Mouse (Mus musculus): ENCODE measurements around the gene H2afx. TPM values are rescaled to one million over a fixed set of nuclear protein-coding genes. Genes with fewer than 3 reads are reported as not detected.

Gene H2afx
- polyA plus RNA-seq, 1 experiment from 2014 or later = 93.6 TPM

DNA sequence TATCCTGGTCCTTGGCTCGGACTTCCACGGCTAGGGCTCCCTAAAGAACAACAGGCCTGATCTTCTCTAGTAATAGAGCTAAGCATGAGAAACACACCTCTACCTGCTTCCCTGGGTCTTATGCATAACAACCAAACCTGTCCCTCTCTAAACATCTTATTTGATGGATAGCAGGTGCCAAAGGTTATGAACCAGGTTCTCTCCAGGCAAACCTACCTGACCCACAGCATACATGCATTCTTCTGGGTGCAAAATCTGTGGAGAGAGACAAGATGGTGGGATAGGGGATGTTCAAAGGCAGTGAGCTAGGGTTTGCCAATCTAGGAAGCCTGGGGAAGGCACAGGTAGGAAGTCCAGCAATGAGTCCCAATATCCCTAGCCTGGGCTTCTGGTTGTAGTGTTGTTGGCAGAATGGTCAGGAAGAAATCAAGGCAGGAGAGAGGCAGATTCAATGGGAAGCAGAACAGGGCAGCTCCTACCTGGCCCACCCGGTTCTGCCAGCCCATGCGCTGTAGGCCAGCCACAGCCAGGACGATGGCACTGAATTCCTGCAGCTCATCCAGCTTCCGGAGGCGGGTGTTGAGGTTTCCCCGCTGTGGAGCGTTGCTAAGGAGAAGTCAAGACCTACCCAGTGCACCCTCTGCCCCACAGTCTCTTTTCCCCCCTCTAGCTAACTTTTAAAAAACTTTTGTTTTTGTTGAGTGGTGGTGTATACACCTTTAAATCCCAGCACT is 3.1 kb downstream of the H2afx start:
- peak overlapping the region; percentile 35; the same call in 1 of the 2 replicates for H3K27ac ChIP-seq (replicated peaks)
- H3K9ac ChIP-seq (ENCODE audit: low read length) = peak overlapping the region; percentile 8; the same call in 1 of the 2 replicates
- DNase-seq (ENCODE audit: low spot score) (no peak), ATAC-seq (ENCODE audit: low FRiP score, low TSS enrichment) (no peak)
- no peaks in the 10 kb centered on the region for H3K9me3 ChIP-seq (ENCODE audit: control insufficient read depth, low read length)
- H3K4me3 ChIP-seq (ENCODE audit: low read depth, low read length) = no peak overlapping the region
- H3K36me3 ChIP-seq (ENCODE audit: control insufficient read depth, insufficient read depth, low read length) = peaks cover 21% of the 10 kb centered on the region; the same call in 1 of the 2 replicates
- peak overlapping the region; percentile 94; the same call in 1 of the 2 replicates for H3K4me2 ChIP-seq (replicated peaks; ENCODE audit: low read depth)
- TF ChIP-seq CTCF (IDR thresholded peaks at IDR 0.05; ENCODE audit: low read depth) (no peak), EP300 (optimal IDR thresholded peaks at IDR 0.05) (no peak)
- WGBS = 59% methylated on average over 9 of the region's 9 CpGs
- H3K4me1 ChIP-seq (replicated peaks; ENCODE audit: control insufficient read depth, insufficient read depth) = 0 out of 2 replicates have a peak, but pooled peaks cover 2% of the 10 kb centered on the region
- H3K27me3 ChIP-seq (ENCODE audit: control insufficient read depth, insufficient read depth, low read length) = no peaks in the 10 kb centered on the region

DNA sequence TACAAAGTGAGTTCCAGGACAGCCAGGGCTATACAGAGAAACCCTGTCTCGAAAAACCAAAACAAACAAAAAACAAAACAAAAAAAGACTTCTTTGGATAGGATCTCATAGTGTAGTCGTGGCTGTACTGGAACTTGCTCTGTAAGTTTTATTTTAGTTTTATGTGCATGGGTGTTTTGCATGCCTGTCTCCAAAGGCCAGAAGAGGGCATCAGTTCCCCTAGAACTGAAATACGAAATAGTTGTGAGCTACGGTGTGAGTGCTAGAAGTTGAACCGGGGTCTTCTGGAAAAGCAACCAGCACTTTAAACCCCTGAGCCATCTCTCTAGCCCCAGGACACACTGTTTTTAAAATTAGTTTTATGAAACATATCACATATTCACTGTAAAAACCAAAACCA is 4.1 kb downstream of the H2afx start:
- Histone ChIP-seq H3K36me3 (ENCODE audit: control insufficient read depth, insufficient read depth, low read length) (peaks cover 11% of the 10 kb centered on the region; the same call in 1 of the 2 replicates), H3K9me3 (ENCODE audit: control insufficient read depth, low read length) (no peaks in the 10 kb centered on the region), H3K4me2 (replicated peaks; ENCODE audit: low read depth) (no peak overlapping the region), H3K27me3 (ENCODE audit: control insufficient read depth, insufficient read depth, low read length) (no peaks in the 10 kb centered on the region), H3K4me1 (replicated peaks; ENCODE audit: control insufficient read depth, insufficient read depth) (0 out of 2 replicates have a peak, but pooled peaks cover 2% of the 10 kb centered on the region), H3K9ac (ENCODE audit: low read length) (no peak overlapping the region), H3K4me3 (ENCODE audit: low read depth, low read length) (no peak overlapping the region), H3K27ac (replicated peaks) (no peak overlapping the region)
- no peak for DNase-seq (ENCODE audit: low spot score)
- ATAC-seq (ENCODE audit: low FRiP score, low TSS enrichment) = no peak
- 76% methylated on average over 5 of the region's 5 CpGs for WGBS
- TF ChIP-seq CTCF (IDR thresholded peaks at IDR 0.05; ENCODE audit: low read depth) = peak; percentile 40
- TF ChIP-seq EP300 (optimal IDR thresholded peaks at IDR 0.05) = no peak

- WGBS = 90% methylated on average over 5 of the region's 5 CpGs
- TF ChIP-seq CTCF (IDR thresholded peaks at IDR 0.05; ENCODE audit: low read depth) = no peak
- no peak for TF ChIP-seq EP300 (optimal IDR thresholded peaks at IDR 0.05)
- Histone ChIP-seq H3K27me3 (ENCODE audit: control insufficient read depth, insufficient read depth, low read length) (no peaks in the 10 kb centered on the region), H3K36me3 (ENCODE audit: control insufficient read depth, insufficient read depth, low read length) (peaks cover 11% of the 10 kb centered on the region; the same call in 1 of the 2 replicates), H3K4me1 (replicated peaks; ENCODE audit: control insufficient read depth, insufficient read depth) (0 out of 2 replicates have a peak, but pooled peaks cover 2% of the 10 kb centered on the region), H3K9me3 (ENCODE audit: control insufficient read depth, low read length) (no peaks in the 10 kb centered on the region), H3K4me2 (replicated peaks; ENCODE audit: low read depth) (no peak overlapping the region), H3K27ac (replicated peaks) (no peak overlapping the region), H3K9ac (ENCODE audit: low read length) (no peak overlapping the region), H3K4me3 (ENCODE audit: low read depth, low read length) (no peak overlapping the region)
- no peak for DNase-seq (ENCODE audit: low spot score)
- ATAC-seq (ENCODE audit: low FRiP score, low TSS enrichment) = no peak
These were observed 7.0 kb downstream of the H2afx start for GRCm38 (mm10) chr9:44341487-44341886.

- peak overlapping the region; percentile 27; the same call in 1 of the 2 replicates for H3K9ac ChIP-seq (ENCODE audit: low read length)
- 73% methylated on average over 3 of the region's 3 CpGs for WGBS
- ATAC-seq (ENCODE audit: low FRiP score, low TSS enrichment) = no peak
- H3K27ac ChIP-seq (replicated peaks) = peak overlapping the region; percentile 98
- H3K4me3 ChIP-seq (ENCODE audit: low read depth, low read length) = no peak overlapping the region
- H3K4me2 ChIP-seq (replicated peaks; ENCODE audit: low read depth) = no peak overlapping the region
- peaks cover 11% of the 10 kb centered on the region; the same call in 1 of the 2 replicates for H3K36me3 ChIP-seq (ENCODE audit: control insufficient read depth, insufficient read depth, low read length)
- no peaks in the 10 kb centered on the region for H3K27me3 ChIP-seq (ENCODE audit: control insufficient read depth, insufficient read depth, low read length)
- TF ChIP-seq EP300 (optimal IDR thresholded peaks at IDR 0.05) (no peak), CTCF (IDR thresholded peaks at IDR 0.05; ENCODE audit: low read depth) (no peak)
- 0 out of 2 replicates have a peak, but pooled peaks cover 2% of the 10 kb centered on the region for H3K4me1 ChIP-seq (replicated peaks; ENCODE audit: control insufficient read depth, insufficient read depth)
- DNase-seq (ENCODE audit: low spot score) = no peak
- no peaks in the 10 kb centered on the region for H3K9me3 ChIP-seq (ENCODE audit: control insufficient read depth, low read length)
These were observed 7.7 kb downstream of the H2afx start for GRCm38 (mm10) chr9:44342173-44342572.

GRCm38 (mm10) chr9:44342605-44343004 is 8.1 kb downstream of the H2afx start:
- H3K9ac ChIP-seq (ENCODE audit: low read length) = no peak overlapping the region

DNA sequence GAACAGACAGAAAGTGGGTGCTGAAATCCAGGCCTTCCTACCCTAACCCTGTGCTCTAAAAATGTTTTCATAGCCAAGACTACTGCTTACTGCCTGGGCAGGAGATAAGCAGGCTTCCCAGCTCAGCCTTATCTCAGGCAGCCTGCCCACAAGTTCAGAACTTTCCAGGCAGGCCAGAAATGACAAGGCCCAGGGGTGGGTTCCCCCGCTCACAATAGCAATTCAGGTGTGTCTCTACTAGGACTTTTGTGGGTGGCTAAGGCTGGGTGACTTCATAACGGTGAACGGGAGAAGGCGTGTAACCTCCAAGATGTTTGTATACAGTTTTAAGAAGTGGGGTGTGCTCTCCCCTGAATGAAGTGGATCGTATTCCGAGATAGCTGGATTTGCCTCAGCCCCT is 8.8 kb downstream of the H2afx start:
- Histone ChIP-seq H3K9ac (ENCODE audit: low read length) (peak overlapping the region; percentile 86), H3K4me1 (replicated peaks; ENCODE audit: control insufficient read depth, insufficient read depth) (0 out of 2 replicates have a peak, but pooled peaks cover 2% of the 10 kb centered on the region), H3K36me3 (ENCODE audit: control insufficient read depth, insufficient read depth, low read length) (peaks cover 12% of the 10 kb centered on the region), H3K27me3 (ENCODE audit: control insufficient read depth, insufficient read depth, low read length) (no peaks in the 10 kb centered on the region), H3K27ac (replicated peaks) (peak overlapping the region; percentile 98), H3K9me3 (ENCODE audit: control insufficient read depth, low read length) (no peaks in the 10 kb centered on the region), H3K4me2 (replicated peaks; ENCODE audit: low read depth) (peak overlapping the region; percentile 80), H3K4me3 (ENCODE audit: low read depth, low read length) (peak overlapping the region; percentile 83)
- 3% methylated on average over 6 of the region's 6 CpGs for WGBS
- ATAC-seq (ENCODE audit: low FRiP score, low TSS enrichment) (peak; percentile 21), DNase-seq (ENCODE audit: low spot score) (peak; percentile 63)
- TF ChIP-seq CTCF (IDR thresholded peaks at IDR 0.05; ENCODE audit: low read depth) (no peak), EP300 (optimal IDR thresholded peaks at IDR 0.05) (no peak)

More at GRCm38 (mm10) chr9:44342605-44343004, 8.1 kb downstream of the H2afx start:
- no peaks in the 10 kb centered on the region for H3K27me3 ChIP-seq (ENCODE audit: control insufficient read depth, insufficient read depth, low read length)
- DNase-seq (ENCODE audit: low spot score) (no peak), ATAC-seq (ENCODE audit: low FRiP score, low TSS enrichment) (no peak)
- peak overlapping the region; percentile 98; the same call in 1 of the 2 replicates for H3K27ac ChIP-seq (replicated peaks)
- H3K4me1 ChIP-seq (replicated peaks; ENCODE audit: control insufficient read depth, insufficient read depth) = 0 out of 2 replicates have a peak, but pooled peaks cover 2% of the 10 kb centered on the region
- no peaks in the 10 kb centered on the region for H3K9me3 ChIP-seq (ENCODE audit: control insufficient read depth, low read length)
- no peak for TF ChIP-seq CTCF (IDR thresholded peaks at IDR 0.05; ENCODE audit: low read depth)
- no peak for TF ChIP-seq EP300 (optimal IDR thresholded peaks at IDR 0.05)
- H3K4me2 ChIP-seq (replicated peaks; ENCODE audit: low read depth) = peak overlapping the region; percentile 80; the same call in 1 of the 2 replicates
- WGBS = 50% methylated on average over 1 of the region's 1 CpGs
- peaks cover 11% of the 10 kb centered on the region; the same call in 1 of the 2 replicates for H3K36me3 ChIP-seq (ENCODE audit: control insufficient read depth, insufficient read depth, low read length)
- H3K4me3 ChIP-seq (ENCODE audit: low read depth, low read length) = no peak overlapping the region

Measured in stomach, postnatal 0 days (tissue).